Mouse (Mus musculus) CD4-positive, CD25-positive, alpha-beta regulatory T cell, adult 9 weeks (primary cell): ENCODE data around the gene Prss53. TPM values are rescaled to one million over a fixed set of nuclear protein-coding genes. Genes with fewer than 3 reads are reported as not detected.

Experiments used
- polyA plus RNA-seq: library from polyadenylated mRNA; unstranded; fragments of 100-300 nt; shearing (Covaris generic); gene quantifications from one replicate; pipeline ENCODE4 v1.2.1, GENCODE M21; 2017

Gene Prss53
- polyA plus RNA-seq, result 0.94 TPM

DNA sequence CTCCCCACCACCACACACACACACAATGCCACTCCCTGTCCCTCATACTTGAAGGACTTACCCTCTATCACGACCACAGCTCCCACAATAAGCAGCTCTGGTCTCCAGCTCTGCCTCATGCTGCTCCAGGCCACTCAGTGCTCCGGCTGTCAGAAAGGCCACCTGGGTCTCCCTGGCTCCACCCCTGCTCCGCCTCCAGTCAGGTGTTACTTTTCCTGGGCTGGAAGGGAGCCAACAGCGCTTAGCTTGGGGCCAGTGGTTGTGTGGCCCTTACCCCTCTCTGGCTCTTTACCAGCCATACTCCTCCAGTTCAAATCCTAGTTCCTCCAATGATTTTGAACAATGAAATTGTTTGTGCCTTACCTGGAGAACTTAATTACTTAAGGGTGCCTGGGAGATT lies at the start of gene Prss53:
TSS of gene Prss53 (minus strand) at position 173 of the 400 bp plus-strand sequence.

GRCm38 (mm10) chr7:127929923-127930322 lies 39.2 kb upstream of the Prss53 start, which contains the start of gene Prss8:
Gene Prss8 (minus strand): TSS chr7:127930104.

GRCm38 (mm10) chr7:127912190-127912871 lies 21.6 kb upstream of the Prss53 start, which contains the start of gene Kat8:
Gene Kat8 (plus strand): TSS chr7:127912516.

GRCm38 (mm10) chr7:127903971-127904796 lies 13.4 kb upstream of the Prss53 start, which contains the start of gene Bckdk:
Gene Bckdk (plus strand): TSS chr7:127904082.

DNA sequence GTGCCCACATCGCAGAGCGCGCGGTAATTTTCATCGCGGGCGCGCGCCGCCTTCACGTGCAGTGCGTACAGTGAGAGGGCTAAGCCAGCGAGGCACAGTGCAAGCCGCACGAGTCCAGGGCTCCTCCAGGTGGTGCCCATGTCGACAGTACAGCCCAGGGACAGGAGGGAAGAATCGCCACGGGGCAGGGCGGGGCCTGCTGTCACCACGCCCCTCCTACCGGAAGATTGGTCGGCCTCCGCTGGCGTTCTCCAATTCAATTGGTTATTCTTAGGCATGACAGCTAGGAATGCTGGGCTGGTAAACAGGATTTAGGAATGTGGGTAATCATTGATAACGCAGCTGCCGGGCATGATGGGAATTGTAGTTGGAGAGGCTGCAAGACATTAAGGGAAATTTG lies 4.7 kb upstream of the Prss53 start, which contains the start of the genes Gm21974 and Vkorc1:
TSS of gene Gm21974 (minus strand) at position 13 of the 400 bp plus-strand sequence.
TSS of gene Vkorc1 (minus strand) at position 176 of the 400 bp plus-strand sequence.

DNA sequence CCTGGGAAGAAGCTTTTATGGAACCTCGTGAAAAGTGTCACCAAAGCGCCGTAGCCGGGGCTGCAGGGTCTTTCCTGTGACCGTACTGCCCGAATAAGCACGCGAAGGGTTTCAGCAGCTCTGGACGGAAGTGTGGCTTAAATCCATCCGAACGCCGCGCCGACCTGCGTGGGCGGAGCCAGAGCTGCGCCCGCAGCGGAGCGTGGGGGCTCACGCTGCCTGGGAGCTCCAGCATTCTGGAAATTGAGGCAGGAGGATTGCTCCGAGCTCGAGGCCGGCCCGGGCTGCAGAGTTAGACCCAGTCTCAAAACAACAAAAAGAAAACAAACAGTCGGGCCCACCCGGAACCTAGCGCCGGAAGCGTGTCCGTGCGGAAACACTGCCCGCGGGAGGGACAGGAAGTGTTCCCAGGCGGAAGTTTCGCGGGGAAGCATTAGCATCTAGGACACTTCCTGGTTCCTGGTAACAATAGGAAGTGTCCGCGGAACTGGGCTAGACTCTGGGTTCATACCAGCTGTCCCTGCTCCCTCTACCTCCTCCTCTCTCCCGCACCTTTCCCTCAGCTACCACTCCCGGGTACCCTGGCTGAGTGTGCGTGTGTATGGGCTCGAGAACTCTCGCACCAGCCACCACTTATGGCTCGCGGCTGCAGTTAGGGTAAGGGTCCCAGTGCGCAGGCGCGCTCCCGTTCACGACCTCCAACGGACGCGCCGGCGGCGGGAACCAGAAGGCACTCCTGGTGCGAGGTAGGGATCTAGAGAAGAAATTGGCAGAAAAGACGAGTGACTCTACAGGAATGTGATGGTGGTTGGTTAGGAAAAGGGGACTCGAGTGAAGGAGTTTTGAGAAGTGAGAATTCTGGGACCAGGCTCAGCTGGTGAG lies 14.1 kb downstream of the Prss53 start, which contains the start of gene Zfp668:
TSS of gene Zfp668 (minus strand) at position 362 of the 882 bp plus-strand sequence.

GRCm38 (mm10) chr7:127876041-127876466 lies 14.7 kb downstream of the Prss53 start, which contains the start of gene Zfp646:
Gene Zfp646 (plus strand): TSS chr7:127876221.

Other genes with a start within 250 kb of the Prss53 start
- 8.8 TPM for gene Bcl7c, start 182.0 kb downstream of the Prss53 start, polyA plus RNA-seq
- gene Ctf1, start 178.2 kb downstream of the Prss53 start, polyA plus RNA-seq, result not detected
- not detected for gene Ctf2, start 158.8 kb downstream of the Prss53 start, polyA plus RNA-seq
- 0.87 TPM for gene Fbxl19, start 146.4 kb downstream of the Prss53 start, polyA plus RNA-seq
- 31.0 TPM for gene Orai3, start 121.2 kb downstream of the Prss53 start, polyA plus RNA-seq
- 1.8 TPM for gene Setd1a, start 114.3 kb downstream of the Prss53 start, polyA plus RNA-seq
- gene Gm49388, start 105.4 kb downstream of the Prss53 start, polyA plus RNA-seq, result not detected
- gene Hsd3b7, start 90.4 kb downstream of the Prss53 start, polyA plus RNA-seq, result 2.5 TPM
- gene Stx4a, start 66.7 kb downstream of the Prss53 start, polyA plus RNA-seq, result 174 TPM
- gene Stx1b, start 66.4 kb downstream of the Prss53 start, polyA plus RNA-seq, result 0.15 TPM
- gene Zfp646, start 14.7 kb downstream of the Prss53 start, polyA plus RNA-seq, result 57.7 TPM
- gene Zfp668, start 14.1 kb downstream of the Prss53 start, polyA plus RNA-seq, result 19.7 TPM
- gene Gm21974, start 4.5 kb upstream of the Prss53 start, polyA plus RNA-seq, result not detected
- 63.8 TPM for gene Vkorc1, start 4.6 kb upstream of the Prss53 start, polyA plus RNA-seq
- gene Bckdk, start 13.1 kb upstream of the Prss53 start, polyA plus RNA-seq, result 62.3 TPM
- gene Kat8, start 21.5 kb upstream of the Prss53 start, polyA plus RNA-seq, result 57.8 TPM
- not detected for gene Prss8, start 39.1 kb upstream of the Prss53 start, polyA plus RNA-seq
- gene Prss36, start 55.8 kb upstream of the Prss53 start, polyA plus RNA-seq, result 4.9 TPM
- 203 TPM for gene Fus, start 76.5 kb upstream of the Prss53 start, polyA plus RNA-seq
- 357 TPM for gene Pycard, start 102.9 kb upstream of the Prss53 start, polyA plus RNA-seq
- not detected for gene Trim72, start 113.0 kb upstream of the Prss53 start, polyA plus RNA-seq
- 1.6 TPM for gene Itgam, start 171.7 kb upstream of the Prss53 start, polyA plus RNA-seq
- not detected for gene Gm49368, start 171.7 kb upstream of the Prss53 start, polyA plus RNA-seq
- gene Itgax, start 238.6 kb upstream of the Prss53 start, polyA plus RNA-seq, result 0.32 TPM